Comparison of ENCODE assay signal across 16 mouse cellular contexts in genomic region chr7:24394475-24395161, GRCm38 (mm10). TPM values are rescaled to one million over a fixed set of nuclear protein-coding genes. Genes with fewer than 3 reads are reported as not detected.
DNase-seq lines count a peak whose midpoint lies in the region; ATAC-seq and TF ChIP-seq lines count a peak whose summit lies in the region.
"Had no signal": no experiment of that assay in that cellular context is flagged by ENCODE, and none has a peak within 500 bp of the region (broad histone marks: within the 10 kb centered on the region; RNA-seq: fewer than 3 reads in every experiment).

No protein-coding gene starts in this region.

- no peaks in the 10 kb centered on the region for H3K9me3 ChIP-seq in kidney, postnatal 0 days (replicated peaks; ENCODE audit: low read length)
- H3K9me3 ChIP-seq in liver, postnatal 0 days (ENCODE audit: low read length) = no peaks in the 10 kb centered on the region
- H3K9me3 ChIP-seq in lung, postnatal 0 days (ENCODE audit: low read length) = no peaks in the 10 kb centered on the region
- H3K9me3 ChIP-seq: stomach, embryonic 15.5 days had no signal

- H3K4me1 ChIP-seq in kidney, postnatal 0 days (replicated peaks; ENCODE audit: insufficient read depth, low read length) = peaks cover 5% of the 10 kb centered on the region; the same call in 1 of the 2 replicates
- peaks cover 32% of the 10 kb centered on the region for H3K4me1 ChIP-seq in liver, postnatal 0 days (ENCODE audit: insufficient read depth)
- H3K4me1 ChIP-seq in lung, postnatal 0 days (ENCODE audit: insufficient read depth, low read depth, low read length) = no peaks in the 10 kb centered on the region

- H3K9ac ChIP-seq in kidney, postnatal 0 days (ENCODE audit: low read depth, low read length) = peak overlapping the region; percentile 18; the same call in 1 of the 2 replicates
- H3K9ac ChIP-seq in liver, postnatal 0 days (replicated peaks) = peak overlapping the region; percentile 58
- no peak overlapping the region for H3K9ac ChIP-seq in lung, postnatal 0 days (replicated peaks; ENCODE audit: low read depth)
- H3K9ac ChIP-seq: stomach, embryonic 15.5 days had no signal

- H3K27ac ChIP-seq in kidney, postnatal 0 days = no peak overlapping the region; the same call in 1 of the 2 replicates
- H3K27ac ChIP-seq in liver, postnatal 0 days (ENCODE audit: low read depth) = peak overlapping the region; percentile 78
- H3K27ac ChIP-seq in lung, postnatal 0 days (ENCODE audit: low read length) = no peak overlapping the region
- H3K27ac ChIP-seq: left cerebral cortex, adult 2 months; stomach, embryonic 15.5 days had no signal

- peak; percentile 64 for DNase-seq in kidney, postnatal 0 days (ENCODE audit: low spot score)
- no peak for DNase-seq in kidney, postnatal 14 days
- DNase-seq in liver, postnatal 0 days = no peak
- DNase-seq in thymus, postnatal 4 days = peak; percentile 55
- DNase-seq in layer of hippocampus, adult 9-11 months = no peak
- DNase-seq in retina, embryonic 14.5 days (ENCODE audit: low spot score) = no peak
- DNase-seq in lung, postnatal 0 days (ENCODE audit: low spot score) = no peak
- DNase-seq: cerebellum, adult 11-12 months; kidney, adult 2 months; midbrain, embryonic 14.5 days had no signal

- H3K27me3 ChIP-seq in kidney, postnatal 0 days (ENCODE audit: insufficient read depth, low read length) = no peaks in the 10 kb centered on the region
- H3K27me3 ChIP-seq in liver, postnatal 0 days (ENCODE audit: insufficient read depth, low read length) = no peaks in the 10 kb centered on the region
- H3K27me3 ChIP-seq in lung, postnatal 0 days (replicated peaks; ENCODE audit: insufficient read depth, low read length) = no peaks in the 10 kb centered on the region
- H3K27me3 ChIP-seq: CH12.LX; stomach, embryonic 15.5 days had no signal

- H3K36me3 ChIP-seq in kidney, postnatal 0 days (ENCODE audit: insufficient read depth, low read length) = no peaks in the 10 kb centered on the region
- H3K36me3 ChIP-seq in liver, postnatal 0 days (replicated peaks; ENCODE audit: insufficient read depth, low read length) = no peaks in the 10 kb centered on the region
- no peaks in the 10 kb centered on the region for H3K36me3 ChIP-seq in lung, postnatal 0 days (ENCODE audit: insufficient read depth, low read length)
- H3K36me3 ChIP-seq: stomach, embryonic 15.5 days had no signal

- no peak for TF ChIP-seq CTCF in kidney, postnatal 0 days (IDR thresholded peaks at IDR 0.05; ENCODE audit: low read depth)
- no peak for TF ChIP-seq CTCF in liver, postnatal 0 days (IDR thresholded peaks at IDR 0.05; ENCODE audit: low read depth)
- TF ChIP-seq CTCF in lung, postnatal 0 days (IDR thresholded peaks at IDR 0.05) = no peak

- peak; percentile 78 for TF ChIP-seq EP300 in liver, postnatal 0 days (IDR thresholded peaks at IDR 0.05; ENCODE audit: low read depth)
- no peak for TF ChIP-seq EP300 in lung, postnatal 0 days (IDR thresholded peaks at IDR 0.05)

- ATAC-seq in kidney, postnatal 0 days (replicated peaks; ENCODE audit: low FRiP score, low read depth) = 0 out of 2 replicates have a peak, but pooled peaks have one; percentile 2
- ATAC-seq in hematopoietic stem cell, adult 5-6 weeks (replicated peaks in 1 of 2; ENCODE audit: insufficient read depth in 1 of 2, low FRiP score in 2 of 2, low TSS enrichment in 1 of 2, low read depth in 1 of 2, poor library complexity in 2 of 2, severe bottlenecking in 2 of 2) = peak; percentile 47 to 56
- peak; percentile 3 for ATAC-seq in liver, postnatal 0 days
- ATAC-seq in lung, postnatal 0 days = no peak

- no peak overlapping the region for H3K4me3 ChIP-seq in kidney, postnatal 0 days (replicated peaks; ENCODE audit: low read depth, low read length)
- 0 out of 2 replicates have a peak overlapping the region, but pooled peaks have one; percentile 10 for H3K4me3 ChIP-seq in liver, postnatal 0 days (ENCODE audit: low read depth, low read length)
- no peak overlapping the region for H3K4me3 ChIP-seq in lung, postnatal 0 days (ENCODE audit: low read depth, low read length)
- H3K4me3 ChIP-seq: left cerebral cortex, adult 2 months; stomach, embryonic 15.5 days had no signal

- 27% methylated on average over 15 of the region's 15 CpGs for WGBS in kidney, postnatal 0 days
- 31% methylated on average over 15 of the region's 15 CpGs for whole genome bisulfite sequencing in liver, postnatal 0 days (ENCODE audit: insufficient replicate concordance)
- 74% methylated on average over 15 of the region's 15 CpGs for WGBS in lung, postnatal 0 days

- no peak overlapping the region for H3K4me2 ChIP-seq in kidney, postnatal 0 days (ENCODE audit: low read length)
- peak overlapping the region; percentile 61 for H3K4me2 ChIP-seq in liver, postnatal 0 days (ENCODE audit: low read depth, low read length)
- no peak overlapping the region for H3K4me2 ChIP-seq in lung, postnatal 0 days (replicated peaks; ENCODE audit: low read depth, low read length)
- H3K4me2 ChIP-seq: stomach, embryonic 15.5 days had no signal

RNA-seq across cellular contexts. Expression of gene Smg9, which starts 4.8 kb away (rescaled TPM):
- polyA plus RNA-seq in kidney, postnatal 0 days (2015; fragmentation: Nextera tagmentation; extraction: Ambion mirVana) = 20.6 and 20.8 TPM in 2 replicates
- 15.6 and 21.3 TPM in 2 replicates for total RNA-seq in hematopoietic stem cell, adult 5-6 weeks (2017)
- polyA plus RNA-seq in liver, postnatal 0 days (2015; fragmentation: Nextera tagmentation; extraction: Ambion mirVana) = 8.2 and 8.7 TPM in 2 replicates
- 15.2 and 16.4 TPM in 2 replicates for polyA plus RNA-seq in lung, postnatal 0 days (2015; fragmentation: Nextera tagmentation; extraction: Ambion mirVana)

RNA-seq across cellular contexts. Expression of gene Kcnn4, which starts 24.6 kb away (rescaled TPM):
- 8.0 and 9.6 TPM in 2 replicates for polyA plus RNA-seq in kidney, postnatal 0 days (2015; fragmentation: Nextera tagmentation; extraction: Ambion mirVana)
- 75.9 and 80.8 TPM in 2 replicates for total RNA-seq in hematopoietic stem cell, adult 5-6 weeks (2017)
- polyA plus RNA-seq in liver, postnatal 0 days (2015; fragmentation: Nextera tagmentation; extraction: Ambion mirVana) = 41.0 and 41.9 TPM in 2 replicates
- polyA plus RNA-seq in lung, postnatal 0 days (2015; fragmentation: Nextera tagmentation; extraction: Ambion mirVana) = 2.0 and 2.6 TPM in 2 replicates

RNA-seq across cellular contexts. Expression of gene Lypd5, which starts 45.6 kb away (rescaled TPM):
- not detected in 2 replicates for polyA plus RNA-seq in kidney, postnatal 0 days (2015; fragmentation: Nextera tagmentation; extraction: Ambion mirVana)
- not detected in 2 replicates for total RNA-seq in hematopoietic stem cell, adult 5-6 weeks (2017)
- 0.06 TPM in 1 of 2 replicates, not detected in the other for polyA plus RNA-seq in liver, postnatal 0 days (2015; fragmentation: Nextera tagmentation; extraction: Ambion mirVana)
- not detected in 2 replicates for polyA plus RNA-seq in lung, postnatal 0 days (2015; fragmentation: Nextera tagmentation; extraction: Ambion mirVana)
- total RNA-seq: CH12.LX; left cerebral cortex, adult 2 months had no signal
- polyA plus RNA-seq: frontal cortex, adult 2 months; heart, postnatal 0 days; kidney, adult 2 months; midbrain, embryonic 14.5 days had no signal

RNA-seq across cellular contexts. Expression of gene Irgc1, which starts 57.5 kb away (rescaled TPM):
- not detected in 2 replicates for polyA plus RNA-seq in kidney, postnatal 0 days (2015; fragmentation: Nextera tagmentation; extraction: Ambion mirVana)
- total RNA-seq in hematopoietic stem cell, adult 5-6 weeks (2017) = not detected in 2 replicates
- 0.18 and 0.28 TPM in 2 replicates for polyA plus RNA-seq in liver, postnatal 0 days (2015; fragmentation: Nextera tagmentation; extraction: Ambion mirVana)
- 0.24 and 0.29 TPM in 2 replicates for polyA plus RNA-seq in lung, postnatal 0 days (2015; fragmentation: Nextera tagmentation; extraction: Ambion mirVana)
- total RNA-seq: CH12.LX had no signal
- polyA plus RNA-seq: heart, postnatal 0 days; midbrain, embryonic 14.5 days; stomach, embryonic 15.5 days had no signal

Comparison
In these comparisons a context has a peak if more than half of its experiments do, and no peak if none do; other contexts are left out.
1. DNase-seq: peak in kidney, postnatal 0 days (single experiment) and thymus, postnatal 4 days (single experiment); none in kidney, postnatal 14 days (single experiment), liver, postnatal 0 days (single experiment), layer of hippocampus, adult 9-11 months (single experiment), retina, embryonic 14.5 days (single experiment) and lung, postnatal 0 days (single experiment).